Mouse (Mus musculus) embryonic facial prominence, embryonic 15.5 days (tissue): ENCODE measurements around the gene Ube2t. TPM values are rescaled to one million over a fixed set of nuclear protein-coding genes. Genes with fewer than 3 reads are reported as not detected.

Experiments used
- polyA plus RNA-seq: library from polyadenylated mRNA; unstranded; fragments of >200 nt; fragmentation: Nextera tagmentation; extraction: Ambion mirVana; gene quantifications from 2 replicates; pipeline ENCODE4 v1.2.1, GENCODE M21; 2015

The Ube2t gene
- polyA plus RNA-seq, 1 experiment from 2014 or later: 30.3 TPM

Other genes starting within 250 kb of the Ube2t start
- gene Ppp1r12b, start 6.6 kb upstream of the Ube2t start, polyA plus RNA-seq: 9.6 and 9.9 TPM in 2 replicates
- 14.2 and 15.1 TPM in 2 replicates for gene Lgr6, start 142.7 kb downstream of the Ube2t start, polyA plus RNA-seq
- gene Ptpn7, start 170.1 kb downstream of the Ube2t start, polyA plus RNA-seq: 2.6 and 2.8 TPM in 2 replicates
- gene Arl8a, start 184.3 kb downstream of the Ube2t start, polyA plus RNA-seq: 77.8 and 85.7 TPM in 2 replicates
- 0.16 TPM in 1 of 2 replicates, not detected in the other for gene Gpr37l1, start 205.1 kb downstream of the Ube2t start, polyA plus RNA-seq